Mouse (Mus musculus) myocyte (in vitro differentiated cells): ENCODE measurements at regions not wholly inside any gene's neighbourhood (a gene's known extent, or its start where the extent isn't known, plus 50 kb on each side); places are given as distances from the start of the nearest gene placed in this dataset.

ENCODE experiments used
- CEBPB ChIP-seq: IDR thresholded peaks from 2 replicates; pipeline ENCODE4 v1.6.1; 2011; ENCODE audit warnings: mild to moderate bottlenecking, moderate library complexity; ENCODE audit not compliant: poor library complexity, insufficient read depth, severe bottlenecking
- E2F4 ChIP-seq: IDR thresholded peaks from one replicate; pipeline ENCODE4 v1.6.1; 2011; ENCODE audit warnings: mild to moderate bottlenecking, control low read depth, moderate library complexity; ENCODE audit not compliant: insufficient read depth
- MAX ChIP-seq: IDR thresholded peaks from one replicate; pipeline ENCODE4 v1.6.1; 2011; ENCODE audit warnings: low read depth, mild to moderate bottlenecking, control low read depth
- MYOD1 ChIP-seq, 3 experiments: IDR thresholded peaks; one replicate each; pipeline ENCODE4 v1.6.1; 2011; ENCODE audit warnings: control low read depth in 2 of 3, low read depth in 2 of 3, mild to moderate bottlenecking in 2 of 3, moderate library complexity in 1 of 3; ENCODE audit not compliant: insufficient read length in 2 of 3, control insufficient read depth in 1 of 3
- MYOG ChIP-seq, 3 experiments: IDR thresholded peaks; one replicate each; pipeline ENCODE4 v1.6.1; 2011; ENCODE audit warnings: control low read depth in 2 of 3, low read depth in 2 of 3, mild to moderate bottlenecking in 2 of 3; ENCODE audit not compliant: insufficient read length in 2 of 3, control insufficient read depth in 1 of 3, insufficient read depth in 1 of 3
- POLR2A ChIP-seq: IDR thresholded peaks from one replicate; pipeline ENCODE4 v1.6.1; 2011; ENCODE audit warnings: low read depth, mild to moderate bottlenecking, control low read depth, moderate library complexity; ENCODE audit not compliant: insufficient read length
- POLR2AphosphoS2 ChIP-seq: IDR thresholded peaks from one replicate; pipeline ENCODE4 v1.6.1; 2011; ENCODE audit warnings: low read depth, control low read depth; ENCODE audit not compliant: insufficient read length
- REST ChIP-seq: IDR thresholded peaks from one replicate; pipeline ENCODE4 v1.6.1; 2011; ENCODE audit warnings: mild to moderate bottlenecking, control low read depth, moderate library complexity; ENCODE audit not compliant: insufficient read depth, insufficient read length
- SRF ChIP-seq: IDR thresholded peaks from one replicate; pipeline ENCODE4 v1.6.1; 2011; ENCODE audit warnings: low read depth; ENCODE audit not compliant: control insufficient read depth, insufficient read length
- TCF12 ChIP-seq: IDR thresholded peaks from one replicate; pipeline ENCODE4 v1.6.1; 2011; ENCODE audit warnings: mild to moderate bottlenecking, control low read depth; ENCODE audit not compliant: poor library complexity, insufficient read depth, severe bottlenecking
- TCF3 ChIP-seq: IDR thresholded peaks from one replicate; pipeline ENCODE4 v1.6.1; 2011; ENCODE audit warnings: low read depth, control low read depth; ENCODE audit not compliant: insufficient read length
- USF1 ChIP-seq: IDR thresholded peaks from one replicate; pipeline ENCODE4 v1.6.1; 2011; ENCODE audit warnings: low read depth, mild to moderate bottlenecking, control low read depth, moderate library complexity

DNA sequence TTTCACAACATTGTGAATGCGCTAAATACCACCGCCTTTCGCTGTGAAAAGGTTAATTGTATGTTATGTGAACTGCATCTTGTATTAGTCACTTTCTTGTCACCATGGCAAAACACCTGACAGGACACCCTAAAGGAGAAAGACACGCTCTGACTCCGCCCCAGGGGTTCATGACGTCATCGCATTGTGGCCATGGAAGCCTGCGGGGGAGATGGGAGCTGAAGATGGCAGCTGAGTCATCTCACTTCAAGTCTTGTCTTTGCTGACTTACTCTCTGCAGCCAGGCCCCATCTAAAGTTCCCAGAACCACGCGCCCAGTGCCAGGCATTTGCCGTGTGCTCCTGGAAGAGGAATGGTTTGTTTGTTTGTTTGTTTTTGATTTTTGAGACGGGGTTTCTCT is 57.5 kb upstream of the Ppp2r5c start:
- TF ChIP-seq POLR2A, result no peak
- no peak for TF ChIP-seq MAX
- no peak for TF ChIP-seq USF1
- TF ChIP-seq POLR2AphosphoS2, result no peak
- no peak for TF ChIP-seq CEBPB
- no peak for TF ChIP-seq TCF3
- no peak for TF ChIP-seq MYOD1 (IDR thresholded peaks at IDR 0.05; ENCODE audit: control insufficient read depth in 1 of 3, insufficient read length in 2 of 3, low read depth in 2 of 3)
- no peak for TF ChIP-seq E2F4
- TF ChIP-seq TCF12, result no peak
- TF ChIP-seq REST, result no peak
- TF ChIP-seq MYOG (IDR thresholded peaks at IDR 0.05; ENCODE audit: control insufficient read depth in 1 of 3, insufficient read depth in 1 of 3, insufficient read length in 2 of 3, low read depth in 2 of 3), result no peak
- TF ChIP-seq SRF, result no peak
